Mouse (Mus musculus) heart, embryonic 12.5 days (tissue): ENCODE measurements at regions not wholly inside any gene's neighbourhood (a gene's known extent, or its start where the extent isn't known, plus 50 kb on each side); places are given as distances from the start of the nearest gene placed in this dataset.
"Not testable (repeated sequence)": the region's sequence is repeated elsewhere in the genome, so short reads cannot be mapped to it uniquely, and the experiment has no call there.

Experiments
- ATAC-seq: fragments of 200-750 bp; cut with Nextera tagmentation; 2 replicates; pipeline ENCODE4 v1.8.0; 2017; ENCODE audit warnings: moderate TSS enrichment, moderate library complexity; ENCODE audit not compliant: insufficient number of reproducible peaks, low FRiP score
- H3K27ac ChIP-seq: fragments of 300-500 bp; sonication (generic); 2 replicates; pipeline ENCODE4 v1.5.1; 2016; ENCODE audit warnings: mild to moderate bottlenecking, moderate library complexity; ENCODE audit not compliant: poor library complexity, severe bottlenecking
- H3K27me3 ChIP-seq: fragments of 300-500 bp; sonication (generic); replicated peaks from 2 replicates; pipeline ENCODE4 v1.6.1; 2016; ENCODE audit warnings: mild to moderate bottlenecking, moderate library complexity
- H3K36me3 ChIP-seq: fragments of 300-500 bp; sonication (generic); 2 replicates; pipeline ENCODE4 v1.6.1; 2016; ENCODE audit warnings: mild to moderate bottlenecking, moderate library complexity
- H3K4me1 ChIP-seq: fragments of 300-500 bp; sonication (generic); replicated peaks from 2 replicates; pipeline ENCODE4 v1.6.1; 2016; ENCODE audit warnings: mild to moderate bottlenecking
- H3K4me2 ChIP-seq: fragments of 300-500 bp; sonication (generic); 2 replicates; pipeline ENCODE4 v1.6.1; 2016; ENCODE audit warnings: mild to moderate bottlenecking, moderate library complexity
- H3K4me3 ChIP-seq: fragments of 300-500 bp; sonication (generic); 2 replicates; pipeline ENCODE4 v1.5.1; 2016; ENCODE audit warnings: mild to moderate bottlenecking
- H3K9ac ChIP-seq: fragments of 300-500 bp; sonication (generic); 2 replicates; pipeline ENCODE4 v1.6.1; 2016; ENCODE audit warnings: mild to moderate bottlenecking, moderate library complexity
- H3K9me3 ChIP-seq: fragments of 300-500 bp; sonication (generic); replicated peaks from 2 replicates; pipeline ENCODE4 v1.6.1; 2016; ENCODE audit warnings: mild to moderate bottlenecking, moderate library complexity
- WGBS: fragments of 180-500 bp; shearing (Covaris S2); methylation state at CpG from one replicate; pipeline ENCODE4 v1.1.7; 2016; 5-methylcytosine and 5-hydroxymethylcytosine counted together

DNA sequence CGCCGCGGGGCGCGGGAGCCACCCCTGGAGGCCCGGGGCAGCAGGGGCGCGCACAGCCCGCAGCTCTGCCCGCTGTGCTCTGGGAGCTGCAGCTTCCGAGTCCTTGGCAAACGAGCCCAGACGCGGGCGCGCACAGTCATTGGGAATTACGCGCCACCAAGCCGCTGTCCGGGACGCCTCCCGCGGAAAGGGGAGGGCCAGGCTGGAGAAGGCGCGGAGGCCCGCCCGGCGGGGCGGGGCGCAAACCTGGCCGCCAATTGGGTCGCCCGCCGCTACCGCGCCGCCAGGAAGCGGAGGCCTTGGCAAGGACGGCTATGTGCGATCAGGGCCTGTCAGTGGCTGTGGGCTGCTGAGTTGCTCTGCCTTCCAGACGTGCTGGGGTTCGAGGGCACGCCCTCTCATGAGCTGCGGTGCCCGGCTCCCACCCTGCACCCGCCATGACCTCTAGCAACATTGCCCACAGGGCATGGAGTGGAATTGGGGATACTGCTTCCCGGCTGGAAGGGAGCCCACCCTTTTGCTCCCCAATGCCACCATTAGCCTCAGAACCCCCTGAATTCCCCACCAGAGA lies 739.1 kb upstream of the Ywhaq start:
- not testable (repeated sequence) for H3K36me3 ChIP-seq, H3K27ac ChIP-seq, H3K9me3 ChIP-seq, H3K27me3 ChIP-seq, ATAC-seq, H3K4me1 ChIP-seq, H3K9ac ChIP-seq
- peak overlapping the region; percentile 42 for H3K4me2 ChIP-seq
- WGBS: 3% methylated on average over 35 of the region's 47 CpGs
- peak overlapping the region; percentile 41 for H3K4me3 ChIP-seq

DNA sequence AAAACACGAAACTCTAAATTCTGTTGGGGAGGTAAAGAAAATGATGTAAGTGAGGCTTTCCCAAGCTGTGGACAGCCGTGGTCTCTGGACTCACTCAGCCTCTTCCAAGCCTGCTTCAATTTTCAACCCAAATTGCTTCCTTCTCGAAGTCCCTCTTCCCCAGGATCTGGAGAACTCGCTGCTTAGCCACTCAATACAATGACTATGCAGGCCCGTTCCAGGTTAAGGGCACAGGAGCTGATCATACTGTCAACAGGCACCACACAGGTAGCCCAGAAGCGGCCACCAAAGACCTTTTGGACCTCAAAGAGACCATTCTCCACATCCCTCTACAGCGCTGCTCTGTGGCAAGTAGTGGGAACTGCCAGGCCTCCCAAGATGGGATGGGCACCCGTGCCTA lies 737.9 kb upstream of the Ywhaq start:
- WGBS: 76% methylated on average over 4 of the region's 8 CpGs
- not testable (repeated sequence) for H3K9me3 ChIP-seq, H3K27ac ChIP-seq, H3K9ac ChIP-seq, H3K4me1 ChIP-seq, H3K27me3 ChIP-seq, H3K4me2 ChIP-seq, H3K4me3 ChIP-seq, H3K36me3 ChIP-seq, ATAC-seq
